Mouse (Mus musculus): ENCODE results near the gene Prmt3.

DNA sequence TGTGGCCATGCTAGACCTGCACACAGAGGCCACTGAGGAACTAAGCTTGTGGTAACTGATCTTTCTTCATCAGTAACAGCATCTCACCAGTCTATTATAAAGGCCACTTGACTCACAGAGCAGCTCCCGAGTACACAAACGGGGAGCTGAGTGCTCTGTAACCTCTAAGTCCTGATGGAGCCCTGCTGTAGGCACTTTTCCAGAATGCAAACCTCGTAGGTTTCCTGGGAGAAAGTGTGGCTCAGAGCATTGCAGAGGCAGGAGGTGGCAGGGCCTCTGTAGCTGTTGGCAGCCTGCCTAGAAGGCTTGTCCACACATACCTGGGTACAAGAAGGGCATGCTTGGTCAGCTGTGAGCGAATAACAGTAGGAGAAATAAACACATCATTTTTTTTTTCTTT is 104.1 kb downstream of the Prmt3 start:
- no peak for TF ChIP-seq CTCF (IDR thresholded peaks at IDR 0.05; ENCODE audit: insufficient read depth, low read depth, low read length)
- TF ChIP-seq POLR2A (IDR thresholded peaks at IDR 0.05; ENCODE audit: insufficient read depth, low read depth, low read length), result no peak

All from olfactory bulb, adult 2 months (tissue).